Mouse (Mus musculus): ENCODE data around the gene Rdh11. TPM values are rescaled to one million over a fixed set of nuclear protein-coding genes. Genes with fewer than 3 reads are reported as not detected.

Gene Rdh11
- polyA plus RNA-seq, 1 experiment from 2014 or later = 38.9 TPM

GRCm38 (mm10) chr12:79135105-79135504 is 57.0 kb downstream of the Rdh11 start:
- no peak overlapping the region for H3K27ac ChIP-seq
- no peaks in the 10 kb centered on the region for H3K36me3 ChIP-seq
- H3K9ac ChIP-seq = no peak overlapping the region
- no peaks in the 10 kb centered on the region for H3K9me3 ChIP-seq
- no peak overlapping the region for H3K4me3 ChIP-seq (replicated peaks)
- H3K4me2 ChIP-seq (replicated peaks) = no peak overlapping the region
- WGBS = 33% methylated on average over 4 of the region's 4 CpGs
- no peak for ATAC-seq
- H3K27me3 ChIP-seq (replicated peaks) = peaks cover 31% of the 10 kb centered on the region
- H3K4me1 ChIP-seq (replicated peaks) = peaks cover 14% of the 10 kb centered on the region

DNA sequence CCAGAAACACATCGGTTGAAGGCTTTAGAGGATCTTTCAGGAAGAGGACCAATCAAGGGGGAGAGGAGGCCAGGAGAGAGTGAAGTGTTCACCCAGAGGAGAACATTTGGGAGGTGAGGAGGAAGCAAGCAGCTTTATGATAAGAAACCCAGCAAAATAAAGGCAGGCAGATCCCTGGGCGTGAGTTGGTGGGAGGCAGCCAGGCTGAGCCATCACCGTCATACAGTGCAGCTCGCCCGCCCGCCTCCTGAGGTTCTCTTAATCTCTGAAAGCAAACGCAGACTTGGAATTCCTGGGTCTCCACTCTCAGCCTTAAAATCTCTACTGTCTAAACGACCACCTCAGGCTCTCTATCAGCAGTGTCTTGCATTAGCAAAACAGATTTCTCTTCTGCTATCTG is 57.4 kb downstream of the Rdh11 start:
- WGBS = 44% methylated on average over 8 of the region's 8 CpGs
- Histone ChIP-seq H3K9me3 (no peaks in the 10 kb centered on the region), H3K4me2 (replicated peaks) (no peak overlapping the region), H3K4me1 (replicated peaks) (peaks cover 14% of the 10 kb centered on the region), H3K9ac (no peak overlapping the region), H3K4me3 (replicated peaks) (no peak overlapping the region), H3K27me3 (replicated peaks) (peaks cover 33% of the 10 kb centered on the region), H3K27ac (no peak overlapping the region), H3K36me3 (no peaks in the 10 kb centered on the region)
- no peak for ATAC-seq

GRCm38 (mm10) chr12:79131706-79132460 is 60.2 kb downstream of the Rdh11 start:
- no peak overlapping the region for H3K27ac ChIP-seq
- H3K4me1 ChIP-seq (replicated peaks) = peaks cover 14% of the 10 kb centered on the region
- ATAC-seq = no peak
- peak overlapping the region; percentile 94; the same call in 1 of the 2 replicates for H3K4me2 ChIP-seq (replicated peaks)
- no peaks in the 10 kb centered on the region for H3K9me3 ChIP-seq
- H3K4me3 ChIP-seq (replicated peaks) = peak overlapping the region; percentile 43; the same call in 1 of the 2 replicates
- no peak overlapping the region for H3K9ac ChIP-seq
- WGBS = 33% methylated on average over 5 of the region's 5 CpGs
- peaks cover 33% of the 10 kb centered on the region for H3K27me3 ChIP-seq (replicated peaks)
- H3K36me3 ChIP-seq = no peaks in the 10 kb centered on the region

GRCm38 (mm10) chr12:79131178-79131675 is 60.9 kb downstream of the Rdh11 start:
- H3K36me3 ChIP-seq = no peaks in the 10 kb centered on the region
- H3K9ac ChIP-seq = peak overlapping the region; percentile 20; the same call in 1 of the 2 replicates
- peaks cover 14% of the 10 kb centered on the region for H3K4me1 ChIP-seq (replicated peaks)
- no peak overlapping the region for H3K27ac ChIP-seq
- under 1% methylated on average over 22 of the region's 22 CpGs for WGBS
- H3K27me3 ChIP-seq (replicated peaks) = peaks cover 33% of the 10 kb centered on the region
- no peaks in the 10 kb centered on the region for H3K9me3 ChIP-seq
- no peak for ATAC-seq
- H3K4me2 ChIP-seq (replicated peaks) = peak overlapping the region; percentile 94
- peak overlapping the region; percentile 43 for H3K4me3 ChIP-seq (replicated peaks)

DNA sequence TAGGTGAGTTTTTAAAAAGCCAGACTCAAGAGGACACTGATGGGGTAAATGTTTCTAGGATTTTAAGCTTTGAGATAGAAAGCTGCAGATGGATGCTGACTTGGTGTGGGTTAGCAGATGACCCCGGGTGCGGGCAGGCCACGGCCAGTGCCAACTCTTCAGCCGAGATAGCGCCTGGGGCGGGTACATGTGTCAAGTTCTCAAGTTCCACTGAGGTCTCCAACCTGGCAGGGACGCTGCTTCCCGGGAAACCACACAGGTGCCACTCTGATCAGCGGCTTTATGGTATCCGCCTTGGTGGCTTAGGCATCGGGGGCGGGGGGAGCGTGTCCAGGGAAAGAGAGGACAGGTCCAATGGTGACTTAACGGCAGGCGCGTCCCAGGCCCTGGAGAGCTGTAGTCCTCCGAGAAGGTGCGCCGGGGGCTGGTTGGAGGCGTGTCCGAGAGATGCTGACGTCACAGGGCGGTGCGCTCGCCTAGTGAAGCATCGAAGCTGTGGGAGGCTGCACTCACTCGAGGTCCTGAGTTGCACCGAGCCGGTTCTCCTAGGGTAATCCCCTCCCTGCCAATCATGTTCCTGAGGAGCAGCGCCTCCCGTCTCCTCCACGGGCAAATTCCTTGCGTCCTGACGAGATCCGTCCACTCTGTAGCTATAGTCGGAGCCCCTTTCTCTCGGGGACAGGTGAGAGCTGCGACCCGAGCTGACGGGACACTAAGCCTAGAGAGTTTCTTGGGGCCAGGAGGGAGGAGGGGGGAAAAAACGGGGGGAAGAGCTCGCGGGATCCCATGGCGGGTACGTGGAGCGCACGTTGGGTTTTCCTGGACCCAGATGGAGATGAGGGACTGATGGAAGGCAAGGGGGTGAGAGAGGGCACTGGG is 61.6 kb downstream of the Rdh11 start, which contains the start of gene Arg2:
TSS of gene Arg2 (plus strand) at position 479 of the 879 bp plus-strand sequence.
- Histone ChIP-seq H3K27me3 (replicated peaks) (peaks cover 33% of the 10 kb centered on the region), H3K27ac (no peak within 1 kb of the TSS), H3K4me1 (replicated peaks) (peaks cover 14% of the 10 kb centered on the region), H3K36me3 (no peaks in the 10 kb centered on the region), H3K4me2 (replicated peaks) (peak within 1 kb of the TSS; percentile 94), H3K4me3 (replicated peaks) (peak within 1 kb of the TSS; percentile 43), H3K9me3 (no peaks in the 10 kb centered on the region), H3K9ac (peak within 1 kb of the TSS; percentile 37)
- peak; percentile 98 for ATAC-seq
- under 1% methylated on average over 47 of the region's 47 CpGs for WGBS

Other genes starting within 250 kb of the Rdh11 start
- 5.0 and 5.2 TPM in 2 replicates for gene Tmem229b, start 184.7 kb downstream of the Rdh11 start, polyA plus RNA-seq (2015; fragmentation: Nextera tagmentation; extraction: Ambion mirVana)
- gene Plekhh1, start 163.1 kb downstream of the Rdh11 start, polyA plus RNA-seq (2015; fragmentation: Nextera tagmentation; extraction: Ambion mirVana) = 6.8 and 7.3 TPM in 2 replicates
- gene Pigh, start 102.6 kb downstream of the Rdh11 start, polyA plus RNA-seq (2015; fragmentation: Nextera tagmentation; extraction: Ambion mirVana) = 25.4 and 26.0 TPM in 2 replicates
- 0.55 and 1.1 TPM in 2 replicates for gene Arg2, start 61.5 kb downstream of the Rdh11 start, polyA plus RNA-seq (2015; fragmentation: Nextera tagmentation; extraction: Ambion mirVana)
- gene Vti1b, start 19.6 kb downstream of the Rdh11 start, polyA plus RNA-seq (2015; fragmentation: Nextera tagmentation; extraction: Ambion mirVana) = 106 and 111 TPM in 2 replicates
- 1.3 and 1.4 TPM in 2 replicates for gene Rdh12, start 16.6 kb upstream of the Rdh11 start, polyA plus RNA-seq (2015; fragmentation: Nextera tagmentation; extraction: Ambion mirVana)
- gene Zfyve26, start 104.0 kb upstream of the Rdh11 start, polyA plus RNA-seq (2015; fragmentation: Nextera tagmentation; extraction: Ambion mirVana) = 11.6 and 13.7 TPM in 2 replicates
- gene Rad51b, start 105.0 kb upstream of the Rdh11 start, polyA plus RNA-seq (2015; fragmentation: Nextera tagmentation; extraction: Ambion mirVana) = 7.8 and 8.4 TPM in 2 replicates

Data from intestine, embryonic 15.5 days (tissue).